Mouse (Mus musculus): ENCODE measurements at regions not wholly inside any gene's neighbourhood (a gene's known extent, or its start where the extent isn't known, plus 50 kb on each side); places are given as distances from the start of the nearest gene placed in this dataset.
A peak's percentile ranks its signal among the peaks of the same experiment; 100 is the strongest.

DNA sequence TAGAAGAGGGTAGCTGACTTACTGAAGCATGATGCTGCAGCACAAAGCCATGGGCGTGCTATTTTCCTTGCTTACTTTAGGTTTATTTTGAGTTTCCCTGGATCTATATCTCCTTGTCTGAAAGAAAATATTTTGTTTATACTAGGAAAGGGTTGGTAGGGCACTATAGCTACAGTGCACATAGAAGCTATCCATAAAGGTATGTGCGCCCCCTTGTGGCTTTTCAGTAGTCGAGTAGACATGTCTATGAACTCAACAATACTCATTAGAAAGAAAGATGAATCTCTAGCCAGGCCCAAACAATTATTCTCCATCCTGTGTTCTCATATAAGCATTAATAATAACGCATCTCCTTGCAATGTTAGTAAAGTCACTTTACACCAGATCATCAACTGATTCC, 114.3 kb downstream of the Rab38 start:
- DNase-seq (ENCODE audit: low spot score): peak; percentile 37

DNA sequence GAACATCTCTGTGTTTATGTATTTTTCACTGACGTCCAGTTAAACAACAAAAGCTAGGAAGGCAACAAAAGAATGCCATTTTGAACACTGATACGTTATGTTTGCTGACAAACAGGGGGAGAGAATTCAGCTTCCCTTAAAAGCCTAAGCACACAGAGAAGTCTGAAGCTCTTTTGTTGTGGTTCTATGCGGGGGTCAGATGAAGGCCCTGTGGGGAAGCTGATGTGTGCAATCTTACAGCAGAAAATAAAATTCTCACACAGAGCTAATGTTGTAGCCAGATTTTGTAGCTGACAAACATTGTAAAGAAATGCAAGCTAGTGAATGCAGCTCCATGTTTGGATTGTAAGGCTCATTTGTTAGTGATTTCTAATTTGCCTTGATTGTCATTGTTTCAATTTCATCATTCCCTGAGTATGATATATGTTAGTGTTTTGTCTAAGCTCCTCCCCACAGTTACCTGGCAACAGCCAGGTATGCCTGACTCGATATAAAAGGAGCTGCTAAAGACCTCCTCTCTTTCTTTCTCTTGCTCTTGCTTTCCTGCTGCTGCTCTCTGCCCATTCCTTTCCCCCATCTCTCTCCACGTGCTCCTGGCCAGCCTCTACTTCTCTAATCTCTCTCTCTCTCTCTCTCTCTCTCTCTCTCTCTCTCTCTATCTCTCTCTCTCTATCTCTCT, 115.0 kb downstream of the Rab38 start:
- DNase-seq (ENCODE audit: low spot score): no peak

DNA sequence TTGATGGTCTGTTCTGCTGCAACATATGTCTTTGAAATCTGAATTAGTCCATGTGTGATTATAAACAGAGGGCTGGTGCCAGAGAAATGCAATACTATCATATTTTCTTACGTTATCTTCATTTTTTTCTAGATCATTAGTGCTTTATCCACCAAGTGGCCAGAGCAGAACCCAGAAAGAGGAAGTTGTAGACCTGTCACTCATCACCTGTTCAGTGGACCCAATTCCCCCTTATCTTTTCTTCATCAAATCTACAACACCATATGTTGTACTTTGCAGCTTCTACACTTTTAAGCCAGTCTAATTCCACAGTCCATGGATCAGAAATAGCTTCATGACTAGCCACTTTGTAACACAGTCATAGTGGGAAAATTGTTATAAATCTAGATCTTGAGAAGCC, 145.0 kb downstream of the Rab38 start:
- no peak for DNase-seq (ENCODE audit: low spot score)

DNA sequence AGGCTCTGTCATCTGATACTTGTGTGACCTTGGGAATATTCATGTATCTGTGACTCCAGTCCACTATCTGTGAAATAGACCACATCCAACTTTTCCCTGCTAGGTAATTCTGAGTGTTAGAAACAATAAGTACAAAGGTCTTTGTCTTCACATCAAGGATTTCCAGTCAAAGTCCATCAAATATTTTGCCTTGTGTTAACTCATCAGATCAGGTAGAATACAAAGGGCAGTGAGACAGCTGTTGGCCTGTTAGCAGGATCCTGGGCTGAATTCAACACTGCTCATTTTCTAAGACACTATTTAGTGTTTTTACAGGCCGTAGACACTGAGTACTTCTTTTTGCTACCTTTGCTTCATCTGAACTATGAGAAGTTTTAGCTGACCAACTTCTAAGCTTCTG, 170.7 kb downstream of the Rab38 start:
- no peak for DNase-seq (ENCODE audit: low spot score)

Data from left cerebral cortex, adult 11 months (tissue).